In genomic region chr5:51783099-51783498, GRCm38 (mm10) we compare ENCODE assay signal across 20 mouse cellular contexts.
A peak's percentile ranks its signal among the peaks of the same experiment; 100 is the strongest.
DNase-seq lines count a peak whose midpoint lies in the region; TF ChIP-seq lines count a peak whose summit lies in the region.
"Had no signal": no experiment of that assay in that cellular context is flagged by ENCODE, and none has a peak within 500 bp of the region (broad histone marks: within the 10 kb centered on the region; RNA-seq: fewer than 3 reads in every experiment).

No protein-coding gene starts in this region.

- peak overlapping the region; percentile 53 for H3K27ac ChIP-seq in left cerebral cortex, adult 2 months
- H3K27ac ChIP-seq: hindbrain, embryonic 10.5 days; liver, embryonic 12.5 days; midbrain, embryonic 12.5 days; neural tube, embryonic 13.5 days had no signal

- DNase-seq in frontal cortex, adult 2 months (ENCODE audit: extremely low spot score in 1 of 2, low spot score in 1 of 2), result peak; percentile 33 to 61
- no peak for DNase-seq in frontal cortex, postnatal 14 days (ENCODE audit: low spot score in 2 of 2)
- peak; percentile 27 to 66 for DNase-seq in left cerebral cortex, adult 18-20 months (ENCODE audit: low spot score in 2 of 2)
- no peak for DNase-seq in left cerebral cortex, postnatal 4 days
- peak in 1 of 2 experiments; percentile 54 for DNase-seq in left cerebral cortex, adult 2 months (ENCODE audit: extremely low spot score in 1 of 2, low spot score in 2 of 2)
- DNase-seq in right cerebral cortex, postnatal 10 days (ENCODE audit: low spot score in 2 of 2), result peak; percentile 39 to 44
- no peak for DNase-seq in T-cell, adult 2 months (ENCODE audit: low spot score)
- DNase-seq: cerebellum, adult 11 months; cerebellum, adult 9-10 months; cerebellum, postnatal 36 days; gastrocnemius, postnatal 10 days; heart, postnatal 14 days; kidney, postnatal 14 days; liver, postnatal 0 days; lung, postnatal 36 days; thymus, postnatal 4 days had no signal

- intact Hi-C loops in left cerebral cortex, postnatal 4 days (cut with DNase I), result no loop called here
- intact Hi-C loops in left cerebral cortex, adult 2 months (cut with DNase I), result loop anchor here (5.0 to 10.0 kb wide), 2 partner anchors 254 to 1028 kb away; no protein-coding TSS in a partner anchor

- H3K4me3 ChIP-seq in left cerebral cortex, adult 2 months, result no peak overlapping the region
- H3K4me3 ChIP-seq: hindbrain, embryonic 10.5 days; liver, embryonic 12.5 days; midbrain, embryonic 12.5 days; neural tube, embryonic 13.5 days had no signal

- TF ChIP-seq CTCF in left cerebral cortex, adult 2 months (IDR thresholded peaks at IDR 0.05), result no peak

Comparison
In these comparisons a context has a peak if more than half of its experiments do, and no peak if none do; other contexts are left out.
1. DNase-seq: peak in frontal cortex, adult 2 months (2 of 2), left cerebral cortex, adult 18-20 months (2 of 2) and right cerebral cortex, postnatal 10 days (2 of 2); none in frontal cortex, postnatal 14 days (0 of 2), left cerebral cortex, postnatal 4 days (single experiment) and T-cell, adult 2 months (single experiment).